Mouse (Mus musculus) liver, embryonic 14.5 days (tissue): ENCODE data around the gene Abcc4. TPM values are rescaled to one million over a fixed set of nuclear protein-coding genes. Genes with fewer than 3 reads are reported as not detected.

Source experiments
- ATAC-seq: fragments of 200-750 bp; cut with Nextera tagmentation; 2 replicates; pipeline ENCODE4 v1.8.0; 2017; ENCODE audit warnings: moderate number of reproducible peaks, mild to moderate bottlenecking, moderate library complexity; ENCODE audit not compliant: insufficient read depth
- DNase-seq, 3 experiments: peaks; one replicate each; pipeline ENCODE4 v3.0.0-alpha.2; 2012 to 2013; ENCODE audit warnings: low read depth in 3 of 3, low spot score in 3 of 3
- H3K27ac ChIP-seq: fragments of 300-500 bp; sonication (generic); 2 replicates; pipeline ENCODE4 v1.5.1; 2014; ENCODE audit warnings: moderate library complexity, mild to moderate bottlenecking, control low read depth, inconsistent platforms
- H3K27me3 ChIP-seq: fragments of 300-500 bp; sonication (generic); 2 replicates; pipeline ENCODE4 v1.6.1; 2014; ENCODE audit warnings: mild to moderate bottlenecking, low read length, moderate library complexity; ENCODE audit not compliant: control insufficient read depth, insufficient read depth
- H3K36me3 ChIP-seq: fragments of 300-500 bp; sonication (generic); replicated peaks from 2 replicates; pipeline ENCODE4 v1.6.1; 2014; ENCODE audit warnings: low read depth; ENCODE audit not compliant: control insufficient read depth, insufficient read depth
- H3K4me1 ChIP-seq, 2 experiments: fragments of 200-500 bp in 1 of 2; fragments of 300-500 bp in 1 of 2; sonication (generic) in 1 of 2; replicated peaks; 2 replicates each; pipeline ENCODE4 v1.6.1; 2012 to 2014; ENCODE audit warnings: antibody characterized with exemption in 1 of 2, inconsistent platforms in 1 of 2, low read length in 1 of 2; ENCODE audit not compliant: control insufficient read depth in 2 of 2, insufficient read depth in 2 of 2
- H3K4me2 ChIP-seq: fragments of 300-500 bp; sonication (generic); 2 replicates; pipeline ENCODE4 v1.6.1; 2014; ENCODE audit warnings: low read depth, mild to moderate bottlenecking, control low read depth, moderate library complexity
- H3K4me3 ChIP-seq, 2 experiments: fragments of 200-500 bp in 1 of 2; fragments of 300-500 bp in 1 of 2; sonication (generic) in 1 of 2; 2 replicates each; pipeline ENCODE4 v1.5.1; 2012 to 2014; ENCODE audit warnings: low read depth in 2 of 2, low read length in 2 of 2, mild to moderate bottlenecking in 2 of 2, control low read depth in 1 of 2, inconsistent platforms in 1 of 2, moderate library complexity in 1 of 2; ENCODE audit not compliant: insufficient read depth in 1 of 2
- H3K9ac ChIP-seq: fragments of 300-500 bp; sonication (generic); replicated peaks from 2 replicates; pipeline ENCODE4 v1.6.1; 2014; ENCODE audit warnings: mild to moderate bottlenecking, control low read depth, moderate library complexity
- H3K9me3 ChIP-seq: fragments of 300-500 bp; sonication (generic); 2 replicates; pipeline ENCODE4 v1.6.1; 2016; ENCODE audit warnings: low read length, mixed read lengths; ENCODE audit not compliant: control insufficient read depth
- CTCF ChIP-seq: IDR thresholded peaks from 2 replicates; pipeline ENCODE4 v1.5.1; 2016; ENCODE audit warnings: antibody characterized with exemption, low read depth, control low read depth
- EP300 ChIP-seq: IDR thresholded peaks from 2 replicates; pipeline ENCODE4 v1.6.1; 2016; ENCODE audit warnings: antibody characterized with exemption, low read depth
- WGBS: fragments of 180-500 bp; shearing (Covaris S2); extraction: QIAGEN DNeasy Blood & Tissue Kit; methylation state at CpG from one replicate; pipeline ENCODE4 v1.1.7; 2014; ENCODE audit not compliant: insufficient replicate concordance; 5-methylcytosine and 5-hydroxymethylcytosine counted together
- polyA plus RNA-seq, 2 experiments: library from polyadenylated mRNA; depleted of rRNA in 1 of 2; stranded (reverse) in 1 of 2; unstranded in 1 of 2; fragments of >200 nt; fragmentation: Nextera tagmentation in 1 of 2; extraction: Ambion mirVana in 1 of 2; gene quantifications; 2 replicates each; pipeline versions ENCODE4 v1.2.1 to v1.2.3; 2012 to 2014

The Abcc4 gene
- polyA plus RNA-seq, 2 experiments: 1.4 to 1.9 TPM

- Histone ChIP-seq H3K36me3 (no peaks in the 10 kb centered on the region), H3K27ac (no peak overlapping the region), H3K4me3 (no peak overlapping the region), H3K4me2 (no peak overlapping the region), H3K27me3 (no peaks in the 10 kb centered on the region), H3K9me3 (no peaks in the 10 kb centered on the region), H3K9ac (no peak overlapping the region), H3K4me1 (no peaks in the 10 kb centered on the region)
- WGBS: 68% methylated on average over 5 of the region's 5 CpGs
- no peak for ATAC-seq
- no peak for TF ChIP-seq EP300
- no peak for TF ChIP-seq CTCF
- no peak for DNase-seq
Observed at GRCm38 (mm10) chr14:118566809-118567208, 139.2 kb downstream of the Abcc4 start.

- Histone ChIP-seq H3K9ac (no peak overlapping the region), H3K36me3 (no peaks in the 10 kb centered on the region), H3K4me3 (no peak overlapping the region), H3K27ac (no peak overlapping the region), H3K4me2 (no peak overlapping the region), H3K27me3 (no peaks in the 10 kb centered on the region), H3K9me3 (no peaks in the 10 kb centered on the region), H3K4me1 (no peaks in the 10 kb centered on the region)
- ATAC-seq: no peak
- 63% methylated on average over 12 of the region's 12 CpGs for WGBS
- no peak for TF ChIP-seq EP300
- TF ChIP-seq CTCF: no peak
- no peak for DNase-seq
Observed at GRCm38 (mm10) chr14:118566214-118566688, 139.8 kb downstream of the Abcc4 start.

- WGBS: 67% methylated on average over 5 of the region's 5 CpGs
- no peak for ATAC-seq
Observed at GRCm38 (mm10) chr14:118565696-118566095, 140.3 kb downstream of the Abcc4 start.

GRCm38 (mm10) chr14:118563570-118563969, 142.4 kb downstream of the Abcc4 start:
- Histone ChIP-seq H3K27me3 (no peaks in the 10 kb centered on the region), H3K9me3 (no peaks in the 10 kb centered on the region), H3K4me1 (no peaks in the 10 kb centered on the region), H3K9ac (no peak overlapping the region), H3K36me3 (no peaks in the 10 kb centered on the region), H3K27ac (no peak overlapping the region), H3K4me2 (no peak overlapping the region), H3K4me3 (no peak overlapping the region)
- TF ChIP-seq CTCF: no peak
- DNase-seq (no peak), ATAC-seq (no peak)
- 77% methylated on average over 8 of the region's 8 CpGs for WGBS

More at GRCm38 (mm10) chr14:118565696-118566095, 140.3 kb downstream of the Abcc4 start:
- Histone ChIP-seq H3K4me1 (no peaks in the 10 kb centered on the region), H3K9me3 (no peaks in the 10 kb centered on the region), H3K27ac (no peak overlapping the region), H3K4me3 (no peak overlapping the region), H3K4me2 (no peak overlapping the region), H3K27me3 (no peaks in the 10 kb centered on the region), H3K36me3 (no peaks in the 10 kb centered on the region), H3K9ac (no peak overlapping the region)
- TF ChIP-seq CTCF (no peak), EP300 (no peak)
- no peak for DNase-seq

- WGBS: 78% methylated on average over 20 of the region's 20 CpGs
- Histone ChIP-seq H3K9me3 (no peaks in the 10 kb centered on the region), H3K4me1 (peaks cover 4 to 15% of the 10 kb centered on the region in 2 experiments; a peak in 2 of 4 replicates), H3K9ac (no peak overlapping the region), H3K27ac (no peak overlapping the region), H3K4me2 (no peak overlapping the region), H3K4me3 (no peak overlapping the region), H3K36me3 (no peaks in the 10 kb centered on the region), H3K27me3 (no peaks in the 10 kb centered on the region)
- DNase-seq (no peak), ATAC-seq (no peak)
- TF ChIP-seq CTCF (no peak), EP300 (no peak)
Observed at GRCm38 (mm10) chr14:118552901-118553475, 153.0 kb downstream of the Abcc4 start.
